Mouse (Mus musculus) cerebellum, adult 2 months (tissue): ENCODE results near the gene Lnpep.

ENCODE experiments used
- CTCF ChIP-seq: fragments of 200-500 bp; IDR thresholded peaks from 2 replicates; pipeline ENCODE4 v1.5.1; 2011; ENCODE audit warnings: low read depth, mild to moderate bottlenecking, control low read depth, low read length, moderate library complexity, borderline replicate concordance; ENCODE audit not compliant: insufficient read depth
- POLR2A ChIP-seq: fragments of 200-500 bp; IDR thresholded peaks from 2 replicates; pipeline ENCODE4 v1.6.1; 2011; ENCODE audit warnings: low read length, control low read depth, borderline replicate concordance; ENCODE audit not compliant: insufficient read depth

GRCm38 (mm10) chr17:17516384-17517016 is 108.3 kb downstream of the Lnpep start:
- TF ChIP-seq POLR2A (no peak), CTCF (no peak)
